Mouse (Mus musculus): ENCODE data around the gene Trip4.

DNA sequence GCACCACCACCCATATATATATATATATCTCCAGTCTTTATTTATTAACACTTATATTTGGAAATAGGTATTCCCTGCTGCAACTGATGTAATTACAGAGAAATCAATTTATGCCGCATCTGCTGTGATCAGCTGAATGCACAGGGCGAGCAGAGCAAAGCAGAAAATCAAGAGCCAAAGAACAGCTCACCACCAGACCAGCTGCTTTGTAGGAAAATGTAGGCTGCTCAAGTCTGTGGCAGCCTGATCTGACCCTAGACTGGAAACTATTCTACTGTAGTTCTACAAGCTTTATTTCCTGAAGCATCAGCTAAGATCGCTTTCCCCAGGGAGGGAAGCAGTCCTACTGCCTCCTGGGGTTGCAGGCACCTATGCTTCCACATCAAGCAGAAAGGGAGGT, 115.1 kb downstream of the Trip4 start:
- TF ChIP-seq POLR2A (IDR thresholded peaks at IDR 0.05; ENCODE audit: insufficient read depth, low read length), result no peak
- TF ChIP-seq CTCF (IDR thresholded peaks at IDR 0.05; ENCODE audit: low read depth, low read length), result no peak
- no peak for TF ChIP-seq EP300 (IDR thresholded peaks at IDR 0.05; ENCODE audit: insufficient read depth, low read depth, low read length)

Data from ES-Bruce4 (cell line).